Mouse (Mus musculus) adrenal gland, postnatal 0 days (tissue): ENCODE results near the gene Omg. TPM values are rescaled to one million over a fixed set of nuclear protein-coding genes. Genes with fewer than 3 reads are reported as not detected.

Experiments
- polyA plus RNA-seq: library from polyadenylated mRNA; unstranded; fragments of >200 nt; fragmentation: Nextera tagmentation; extraction: Ambion mirVana; gene quantifications from 2 replicates; pipeline ENCODE4 v1.2.1, GENCODE M21; 2015

Gene Omg
- polyA plus RNA-seq: 7.9 and 12.6 TPM in 2 replicates

GRCm38 (mm10) chr11:79503845-79504244, at the start of gene Omg:
Omg (minus strand) TSS chr11:79504084.

GRCm38 (mm10) chr11:79530333-79530761, 26.5 kb upstream of the Omg start, which contains the start of the genes Evi2 and Evi2a:
Evi2 (minus strand) TSS chr11:79530589.
Evi2a (minus strand) TSS chr11:79530609.

GRCm38 (mm10) chr11:79523560-79524309, 19.9 kb upstream of the Omg start, which contains the start of gene Evi2b:
Evi2b (minus strand) TSS chr11:79523762.

Other genes starting within 250 kb of the Omg start
- 76.0 and 99.0 TPM in 2 replicates for gene Wsb1, start 249.4 kb downstream of the Omg start, polyA plus RNA-seq
- gene Gm9964, start 207.2 kb downstream of the Omg start, polyA plus RNA-seq: not detected in 2 replicates
- gene Nf1, start 164.4 kb downstream of the Omg start, polyA plus RNA-seq: 4.1 and 5.4 TPM in 2 replicates
- gene Evi2b, start 19.7 kb upstream of the Omg start, polyA plus RNA-seq: 2.0 and 2.2 TPM in 2 replicates
- gene Evi2, start 26.5 kb upstream of the Omg start, polyA plus RNA-seq: 0.36 and 0.43 TPM in 2 replicates
- 7.1 and 7.2 TPM in 2 replicates for gene Evi2a, start 26.5 kb upstream of the Omg start, polyA plus RNA-seq
- gene Rab11fip4, start 87.1 kb upstream of the Omg start, polyA plus RNA-seq: 1.0 and 2.6 TPM in 2 replicates